Mouse (Mus musculus) heart, embryonic 16.5 days (tissue): Measurements from ENCODE around the gene Hs3st5. TPM values are rescaled to one million over a fixed set of nuclear protein-coding genes. Genes with fewer than 3 reads are reported as not detected.

ENCODE experiments used
- ATAC-seq: fragments of 200-750 bp; cut with Nextera tagmentation; replicated peaks from 2 replicates; pipeline ENCODE4 v1.8.0; 2017; ENCODE audit warnings: moderate number of reproducible peaks; ENCODE audit not compliant: insufficient read depth, low FRiP score; ENCODE audit errors: extremely low read depth
- H3K27ac ChIP-seq: fragments of 300-500 bp; sonication (generic); 2 replicates; pipeline ENCODE4 v1.5.1; 2014; ENCODE audit warnings: mild to moderate bottlenecking, low read length, control low read depth, moderate library complexity
- H3K27me3 ChIP-seq: fragments of 300-500 bp; sonication (generic); 2 replicates; pipeline ENCODE4 v1.6.1; 2014; ENCODE audit warnings: low read length, mixed read lengths; ENCODE audit not compliant: control insufficient read depth, insufficient read depth
- H3K36me3 ChIP-seq: fragments of 300-500 bp; sonication (generic); 2 replicates; pipeline ENCODE4 v1.6.1; 2014; ENCODE audit not compliant: control insufficient read depth, insufficient read depth
- H3K4me1 ChIP-seq: fragments of 300-500 bp; sonication (generic); 2 replicates; pipeline ENCODE4 v1.6.1; 2014; ENCODE audit warnings: low read length, mixed read lengths; ENCODE audit not compliant: control insufficient read depth, insufficient read depth
- H3K4me2 ChIP-seq: fragments of 300-500 bp; sonication (generic); 2 replicates; pipeline ENCODE4 v1.6.1; 2014; ENCODE audit warnings: low read depth, mild to moderate bottlenecking, control low read depth, low read length
- H3K4me3 ChIP-seq: fragments of 300-500 bp; sonication (generic); 2 replicates; pipeline ENCODE4 v1.5.1; 2014; ENCODE audit warnings: mild to moderate bottlenecking, control low read depth, low read length
- H3K9ac ChIP-seq: fragments of 300-500 bp; sonication (generic); 2 replicates; pipeline ENCODE4 v1.6.1; 2014; ENCODE audit warnings: low read length, control low read depth
- H3K9me3 ChIP-seq: fragments of 300-500 bp; sonication (generic); replicated peaks from 2 replicates; pipeline ENCODE4 v1.6.1; 2016; ENCODE audit warnings: low read length; ENCODE audit not compliant: control insufficient read depth
- WGBS: fragments of 180-500 bp; shearing (Covaris S2); extraction: QIAGEN DNeasy Blood & Tissue Kit; methylation state at CpG from one replicate; pipeline ENCODE4 v1.1.7; 2014; 5-methylcytosine and 5-hydroxymethylcytosine counted together
- polyA plus RNA-seq: library from polyadenylated mRNA; unstranded; fragments of >200 nt; fragmentation: Nextera tagmentation; extraction: Ambion mirVana; gene quantifications from 2 replicates; pipeline ENCODE4 v1.2.1, GENCODE M21; 2015

The Hs3st5 gene
- 0.16 and 0.43 TPM in 2 replicates for polyA plus RNA-seq

GRCm38 (mm10) chr10:36506727-36507555, at the start of gene Hs3st5:
Gene Hs3st5, plus strand, starts transcription at chr10:36506814.
- peaks cover 9% of the 10 kb centered on the region; the same call in 1 of the 2 replicates for H3K4me1 ChIP-seq
- no peaks in the 10 kb centered on the region for H3K36me3 ChIP-seq
- peak within 1 kb of the TSS; percentile 75 for H3K4me3 ChIP-seq
- under 1% methylated on average over 66 of the region's 71 CpGs for WGBS
- H3K9me3 ChIP-seq, result no peaks in the 10 kb centered on the region
- H3K27ac ChIP-seq, result no peak within 1 kb of the TSS
- H3K27me3 ChIP-seq, result peaks cover 38% of the 10 kb centered on the region
- H3K9ac ChIP-seq, result peak within 1 kb of the TSS; percentile 63
- peak within 1 kb of the TSS; percentile 100 for H3K4me2 ChIP-seq
- peak; percentile 77 for ATAC-seq

- no peak overlapping the region for H3K4me2 ChIP-seq
- no peak overlapping the region for H3K9ac ChIP-seq
- no peaks in the 10 kb centered on the region for H3K4me1 ChIP-seq
- no peak overlapping the region for H3K4me3 ChIP-seq
- no peak for ATAC-seq
- H3K9me3 ChIP-seq, result no peaks in the 10 kb centered on the region
- no peaks in the 10 kb centered on the region for H3K36me3 ChIP-seq
- no peak overlapping the region for H3K27ac ChIP-seq
- H3K27me3 ChIP-seq, result no peaks in the 10 kb centered on the region
- 81% methylated on average over 3 of the region's 3 CpGs for WGBS
These were observed 38.0 kb upstream of the Hs3st5 start for GRCm38 (mm10) chr10:36468664-36469063.

- H3K9ac ChIP-seq, result no peak overlapping the region
- ATAC-seq, result no peak
- H3K4me3 ChIP-seq, result no peak overlapping the region
- no peaks in the 10 kb centered on the region for H3K9me3 ChIP-seq
- no peaks in the 10 kb centered on the region for H3K4me1 ChIP-seq
- no peak overlapping the region for H3K27ac ChIP-seq
- 56% methylated on average over 3 of the region's 3 CpGs for WGBS
- no peaks in the 10 kb centered on the region for H3K27me3 ChIP-seq
- H3K36me3 ChIP-seq, result no peaks in the 10 kb centered on the region
- no peak overlapping the region for H3K4me2 ChIP-seq
These were observed 35.5 kb upstream of the Hs3st5 start for GRCm38 (mm10) chr10:36471135-36471534.

- Histone ChIP-seq H3K4me2 (no peak overlapping the region), H3K27me3 (no peaks in the 10 kb centered on the region), H3K4me3 (no peak overlapping the region), H3K27ac (no peak overlapping the region), H3K4me1 (no peaks in the 10 kb centered on the region), H3K9me3 (no peaks in the 10 kb centered on the region), H3K9ac (no peak overlapping the region), H3K36me3 (no peaks in the 10 kb centered on the region)
- 34% methylated on average over 3 of the region's 3 CpGs for WGBS
- ATAC-seq, result no peak
These were observed 31.8 kb upstream of the Hs3st5 start for GRCm38 (mm10) chr10:36474834-36475233.

GRCm38 (mm10) chr10:36477543-36477942, 29.1 kb upstream of the Hs3st5 start:
- no peak overlapping the region for H3K9ac ChIP-seq
- no peaks in the 10 kb centered on the region for H3K36me3 ChIP-seq
- no peak overlapping the region for H3K4me2 ChIP-seq
- ATAC-seq, result no peak
- no peak overlapping the region for H3K27ac ChIP-seq
- no peaks in the 10 kb centered on the region for H3K27me3 ChIP-seq
- no peaks in the 10 kb centered on the region for H3K9me3 ChIP-seq
- 81% methylated on average over 4 of the region's 4 CpGs for WGBS
- no peak overlapping the region for H3K4me3 ChIP-seq
- H3K4me1 ChIP-seq, result no peaks in the 10 kb centered on the region

- ATAC-seq, result no peak
- no peaks in the 10 kb centered on the region for H3K36me3 ChIP-seq
- H3K4me3 ChIP-seq, result no peak overlapping the region
- no peak overlapping the region for H3K4me2 ChIP-seq
- no peak overlapping the region for H3K9ac ChIP-seq
- WGBS, result 72% methylated on average over 2 of the region's 2 CpGs
- H3K9me3 ChIP-seq, result no peaks in the 10 kb centered on the region
- H3K27me3 ChIP-seq, result no peaks in the 10 kb centered on the region
- H3K4me1 ChIP-seq, result no peaks in the 10 kb centered on the region
- no peak overlapping the region for H3K27ac ChIP-seq
These were observed 23.3 kb upstream of the Hs3st5 start for GRCm38 (mm10) chr10:36483362-36483761.

- no peak overlapping the region for H3K4me2 ChIP-seq
- no peak overlapping the region for H3K4me3 ChIP-seq
- no peaks in the 10 kb centered on the region for H3K27me3 ChIP-seq
- H3K27ac ChIP-seq, result no peak overlapping the region
- no peaks in the 10 kb centered on the region for H3K4me1 ChIP-seq
- whole genome bisulfite sequencing, result 69% methylated on average over 3 of the region's 3 CpGs
- no peaks in the 10 kb centered on the region for H3K9me3 ChIP-seq
- ATAC-seq, result no peak
- no peaks in the 10 kb centered on the region for H3K36me3 ChIP-seq
- no peak overlapping the region for H3K9ac ChIP-seq
These were observed 22.6 kb upstream of the Hs3st5 start for GRCm38 (mm10) chr10:36484011-36484410.

GRCm38 (mm10) chr10:36484728-36485300, 21.8 kb upstream of the Hs3st5 start:
- no peak for ATAC-seq
- Histone ChIP-seq H3K27me3 (no peaks in the 10 kb centered on the region), H3K4me1 (no peaks in the 10 kb centered on the region), H3K4me2 (no peak overlapping the region), H3K9me3 (no peaks in the 10 kb centered on the region), H3K9ac (no peak overlapping the region), H3K36me3 (no peaks in the 10 kb centered on the region), H3K4me3 (no peak overlapping the region), H3K27ac (no peak overlapping the region)
- WGBS, result 91% methylated on average over 1 of the region's 1 CpGs

- no peaks in the 10 kb centered on the region for H3K36me3 ChIP-seq
- 0 out of 2 replicates have a peak, but pooled peaks cover 2% of the 10 kb centered on the region for H3K9me3 ChIP-seq
- no peaks in the 10 kb centered on the region for H3K27me3 ChIP-seq
- no peak overlapping the region for H3K27ac ChIP-seq
- H3K4me3 ChIP-seq, result no peak overlapping the region
- no peaks in the 10 kb centered on the region for H3K4me1 ChIP-seq
- H3K9ac ChIP-seq, result no peak overlapping the region
- no peak overlapping the region for H3K4me2 ChIP-seq
- no peak for ATAC-seq
- 61% methylated on average over 1 of the region's 1 CpGs for WGBS
These were observed 13.0 kb upstream of the Hs3st5 start for GRCm38 (mm10) chr10:36493566-36493965.
